Mouse (Mus musculus): ENCODE measurements around the gene Myo18b. TPM values are rescaled to one million over a fixed set of nuclear protein-coding genes. Genes with fewer than 3 reads are reported as not detected.

The Myo18b gene
- polyA plus RNA-seq, 1 experiment from 2014 or later, result 0.36 TPM

GRCm38 (mm10) chr5:112700794-112701193 lies 195.4 kb downstream of the Myo18b start:
- Histone ChIP-seq H3K36me3 (ENCODE audit: control insufficient read depth, insufficient read depth, low read length) (no peaks in the 10 kb centered on the region), H3K27ac (ENCODE audit: low read depth, low read length) (no peak overlapping the region), H3K4me2 (ENCODE audit: low read depth, low read length, severe bottlenecking) (no peak overlapping the region), H3K4me3 (ENCODE audit: low read depth, low read length) (no peak overlapping the region), H3K27me3 (ENCODE audit: control insufficient read depth, insufficient read depth, low read length) (no peaks in the 10 kb centered on the region), H3K9ac (ENCODE audit: low read length) (no peak overlapping the region), H3K9me3 (ENCODE audit: control insufficient read depth, low read length) (no peaks in the 10 kb centered on the region), H3K4me1 (replicated peaks; ENCODE audit: control insufficient read depth, insufficient read depth, low read length) (no peaks in the 10 kb centered on the region)
- no peak for DNase-seq (ENCODE audit: low spot score)
- 80% methylated on average over 3 of the region's 3 CpGs for WGBS
- ATAC-seq (replicated peaks; ENCODE audit: low FRiP score), result no peak

- 86% methylated on average over 4 of the region's 4 CpGs for WGBS
- H3K9ac ChIP-seq (ENCODE audit: low read length), result no peak overlapping the region
- no peaks in the 10 kb centered on the region for H3K27me3 ChIP-seq (ENCODE audit: control insufficient read depth, insufficient read depth, low read length)
- H3K4me1 ChIP-seq (replicated peaks; ENCODE audit: control insufficient read depth, insufficient read depth, low read length), result no peaks in the 10 kb centered on the region
- H3K36me3 ChIP-seq (ENCODE audit: control insufficient read depth, insufficient read depth, low read length), result no peaks in the 10 kb centered on the region
- no peak overlapping the region for H3K4me2 ChIP-seq (ENCODE audit: low read depth, low read length, severe bottlenecking)
- ATAC-seq (replicated peaks; ENCODE audit: low FRiP score), result no peak
- no peak overlapping the region for H3K27ac ChIP-seq (ENCODE audit: low read depth, low read length)
- no peaks in the 10 kb centered on the region for H3K9me3 ChIP-seq (ENCODE audit: control insufficient read depth, low read length)
- H3K4me3 ChIP-seq (ENCODE audit: low read depth, low read length), result no peak overlapping the region
- no peak for DNase-seq (ENCODE audit: low spot score)
Measured at GRCm38 (mm10) chr5:112696683-112697082, 199.5 kb downstream of the Myo18b start.

GRCm38 (mm10) chr5:112695254-112695711 lies 200.9 kb downstream of the Myo18b start:
- no peak for DNase-seq (ENCODE audit: low spot score)
- no peak overlapping the region for H3K4me3 ChIP-seq (ENCODE audit: low read depth, low read length)

GRCm38 (mm10) chr5:112693286-112693849 lies 202.8 kb downstream of the Myo18b start:
- Histone ChIP-seq H3K27ac (ENCODE audit: low read depth, low read length) (no peak overlapping the region), H3K9ac (ENCODE audit: low read length) (no peak overlapping the region), H3K4me2 (ENCODE audit: low read depth, low read length, severe bottlenecking) (no peak overlapping the region), H3K9me3 (ENCODE audit: control insufficient read depth, low read length) (no peaks in the 10 kb centered on the region), H3K4me3 (ENCODE audit: low read depth, low read length) (no peak overlapping the region), H3K4me1 (replicated peaks; ENCODE audit: control insufficient read depth, insufficient read depth, low read length) (no peaks in the 10 kb centered on the region), H3K27me3 (ENCODE audit: control insufficient read depth, insufficient read depth, low read length) (no peaks in the 10 kb centered on the region), H3K36me3 (ENCODE audit: control insufficient read depth, insufficient read depth, low read length) (no peaks in the 10 kb centered on the region)
- no peak for DNase-seq (ENCODE audit: low spot score)
- WGBS, result 85% methylated on average over 18 of the region's 18 CpGs
- ATAC-seq (replicated peaks; ENCODE audit: low FRiP score), result no peak

More at GRCm38 (mm10) chr5:112695254-112695711, 200.9 kb downstream of the Myo18b start:
- WGBS, result 59% methylated on average over 7 of the region's 7 CpGs
- Histone ChIP-seq H3K27ac (ENCODE audit: low read depth, low read length) (no peak overlapping the region), H3K4me1 (replicated peaks; ENCODE audit: control insufficient read depth, insufficient read depth, low read length) (no peaks in the 10 kb centered on the region), H3K4me2 (ENCODE audit: low read depth, low read length, severe bottlenecking) (no peak overlapping the region), H3K27me3 (ENCODE audit: control insufficient read depth, insufficient read depth, low read length) (no peaks in the 10 kb centered on the region), H3K9ac (ENCODE audit: low read length) (no peak overlapping the region), H3K9me3 (ENCODE audit: control insufficient read depth, low read length) (no peaks in the 10 kb centered on the region), H3K36me3 (ENCODE audit: control insufficient read depth, insufficient read depth, low read length) (no peaks in the 10 kb centered on the region)
- no peak for ATAC-seq (replicated peaks; ENCODE audit: low FRiP score)

- 0 out of 2 replicates have a peak, but pooled peaks cover 3% of the 10 kb centered on the region for H3K4me1 ChIP-seq (replicated peaks; ENCODE audit: control insufficient read depth, insufficient read depth, low read length)
- no peak overlapping the region for H3K27ac ChIP-seq (ENCODE audit: low read depth, low read length)
- ATAC-seq (replicated peaks; ENCODE audit: low FRiP score) (peak; percentile 30; the same call in 1 of the 2 replicates), DNase-seq (ENCODE audit: low spot score) (peak; percentile 77)
- H3K27me3 ChIP-seq (ENCODE audit: control insufficient read depth, insufficient read depth, low read length), result no peaks in the 10 kb centered on the region
- H3K9ac ChIP-seq (ENCODE audit: low read length), result no peak overlapping the region
- 59% methylated on average over 4 of the region's 4 CpGs for WGBS
- no peaks in the 10 kb centered on the region for H3K36me3 ChIP-seq (ENCODE audit: control insufficient read depth, insufficient read depth, low read length)
- no peak overlapping the region for H3K4me2 ChIP-seq (ENCODE audit: low read depth, low read length, severe bottlenecking)
- H3K4me3 ChIP-seq (ENCODE audit: low read depth, low read length), result no peak overlapping the region
- H3K9me3 ChIP-seq (ENCODE audit: control insufficient read depth, low read length), result no peaks in the 10 kb centered on the region
Measured at GRCm38 (mm10) chr5:112687100-112687818, 208.9 kb downstream of the Myo18b start.

GRCm38 (mm10) chr5:112686309-112687099 lies 209.7 kb downstream of the Myo18b start:
- Histone ChIP-seq H3K36me3 (ENCODE audit: control insufficient read depth, insufficient read depth, low read length) (no peaks in the 10 kb centered on the region), H3K4me3 (ENCODE audit: low read depth, low read length) (no peak overlapping the region), H3K9me3 (ENCODE audit: control insufficient read depth, low read length) (no peaks in the 10 kb centered on the region), H3K27me3 (ENCODE audit: control insufficient read depth, insufficient read depth, low read length) (no peaks in the 10 kb centered on the region), H3K4me1 (replicated peaks; ENCODE audit: control insufficient read depth, insufficient read depth, low read length) (0 out of 2 replicates have a peak, but pooled peaks cover 3% of the 10 kb centered on the region), H3K9ac (ENCODE audit: low read length) (no peak overlapping the region), H3K4me2 (ENCODE audit: low read depth, low read length, severe bottlenecking) (no peak overlapping the region), H3K27ac (ENCODE audit: low read depth, low read length) (peak overlapping the region; percentile 43; the same call in 1 of the 2 replicates)
- no peak for DNase-seq (ENCODE audit: low spot score)
- 60% methylated on average over 14 of the region's 14 CpGs for WGBS
- no peak for ATAC-seq (replicated peaks; ENCODE audit: low FRiP score)

- H3K27ac ChIP-seq (ENCODE audit: low read depth, low read length), result no peak overlapping the region
- no peaks in the 10 kb centered on the region for H3K27me3 ChIP-seq (ENCODE audit: control insufficient read depth, insufficient read depth, low read length)
- no peak overlapping the region for H3K9ac ChIP-seq (ENCODE audit: low read length)
- no peak for ATAC-seq (replicated peaks; ENCODE audit: low FRiP score)
- H3K4me1 ChIP-seq (replicated peaks; ENCODE audit: control insufficient read depth, insufficient read depth, low read length), result no peaks in the 10 kb centered on the region; the same call in 1 of the 2 replicates
- 92% methylated on average over 2 of the region's 2 CpGs for WGBS
- H3K4me3 ChIP-seq (ENCODE audit: low read depth, low read length), result no peak overlapping the region
- H3K9me3 ChIP-seq (ENCODE audit: control insufficient read depth, low read length), result no peaks in the 10 kb centered on the region
- H3K36me3 ChIP-seq (ENCODE audit: control insufficient read depth, insufficient read depth, low read length), result no peaks in the 10 kb centered on the region
- DNase-seq (ENCODE audit: low spot score), result no peak
- no peak overlapping the region for H3K4me2 ChIP-seq (ENCODE audit: low read depth, low read length, severe bottlenecking)
Measured at GRCm38 (mm10) chr5:112679251-112679650, 216.9 kb downstream of the Myo18b start.

- no peak for ATAC-seq (replicated peaks; ENCODE audit: low FRiP score)
- DNase-seq (ENCODE audit: low spot score), result no peak
- H3K4me2 ChIP-seq (ENCODE audit: low read depth, low read length, severe bottlenecking), result no peak overlapping the region
- no peaks in the 10 kb centered on the region for H3K27me3 ChIP-seq (ENCODE audit: control insufficient read depth, insufficient read depth, low read length)
- H3K4me3 ChIP-seq (ENCODE audit: low read depth, low read length), result no peak overlapping the region
- no peaks in the 10 kb centered on the region for H3K36me3 ChIP-seq (ENCODE audit: control insufficient read depth, insufficient read depth, low read length)
- 54% methylated on average over 4 of the region's 4 CpGs for WGBS
- H3K9me3 ChIP-seq (ENCODE audit: control insufficient read depth, low read length), result no peaks in the 10 kb centered on the region
- no peaks in the 10 kb centered on the region; the same call in 1 of the 2 replicates for H3K4me1 ChIP-seq (replicated peaks; ENCODE audit: control insufficient read depth, insufficient read depth, low read length)
- no peak overlapping the region for H3K27ac ChIP-seq (ENCODE audit: low read depth, low read length)
- H3K9ac ChIP-seq (ENCODE audit: low read length), result no peak overlapping the region
Measured at GRCm38 (mm10) chr5:112678153-112678552, 218.0 kb downstream of the Myo18b start.

All from forebrain, embryonic 11.5 days (tissue).